Mouse (Mus musculus): ENCODE measurements at regions not wholly inside any gene's neighbourhood (a gene's known extent, or its start where the extent isn't known, plus 50 kb on each side); places are given as distances from the start of the nearest gene placed in this dataset.

GRCm38 (mm10) chr10:108016552-108016951 is 104.6 kb upstream of the Otogl start:
- no peak overlapping the region for H3K4me3 ChIP-seq (ENCODE audit: low read depth, low read length)
- no peaks in the 10 kb centered on the region for H3K27me3 ChIP-seq (ENCODE audit: control insufficient read depth, insufficient read depth, low read length)
- H3K27ac ChIP-seq (ENCODE audit: low read depth, low read length), result no peak overlapping the region
- ATAC-seq (ENCODE audit: insufficient read depth, low FRiP score, low TSS enrichment) (no peak), DNase-seq (ENCODE audit: low spot score) (no peak)
- H3K36me3 ChIP-seq (ENCODE audit: control insufficient read depth, insufficient read depth, low read length), result no peaks in the 10 kb centered on the region
- H3K9me3 ChIP-seq (ENCODE audit: control insufficient read depth, low read length), result no peaks in the 10 kb centered on the region
- H3K9ac ChIP-seq (ENCODE audit: low read length), result no peak overlapping the region
- no peaks in the 10 kb centered on the region for H3K4me1 ChIP-seq (ENCODE audit: control insufficient read depth, insufficient read depth, low read length)
- H3K4me2 ChIP-seq (ENCODE audit: low read depth), result no peak overlapping the region
- 91% methylated on average over 1 of the region's 1 CpGs for WGBS

- DNase-seq (ENCODE audit: low spot score) (no peak), ATAC-seq (ENCODE audit: insufficient read depth, low FRiP score, low TSS enrichment) (no peak)
- no peak overlapping the region for H3K4me2 ChIP-seq (ENCODE audit: low read depth)
- H3K4me3 ChIP-seq (ENCODE audit: low read depth, low read length), result no peak overlapping the region
- H3K9me3 ChIP-seq (ENCODE audit: control insufficient read depth, low read length), result no peaks in the 10 kb centered on the region
- no peaks in the 10 kb centered on the region for H3K4me1 ChIP-seq (ENCODE audit: control insufficient read depth, insufficient read depth, low read length)
- no peaks in the 10 kb centered on the region for H3K36me3 ChIP-seq (ENCODE audit: control insufficient read depth, insufficient read depth, low read length)
- no peaks in the 10 kb centered on the region for H3K27me3 ChIP-seq (ENCODE audit: control insufficient read depth, insufficient read depth, low read length)
- 81% methylated on average over 2 of the region's 2 CpGs for WGBS
- no peak overlapping the region for H3K27ac ChIP-seq (ENCODE audit: low read depth, low read length)
- no peak overlapping the region for H3K9ac ChIP-seq (ENCODE audit: low read length)
Measured at GRCm38 (mm10) chr10:107994836-107995585, 83.1 kb upstream of the Otogl start.

DNA sequence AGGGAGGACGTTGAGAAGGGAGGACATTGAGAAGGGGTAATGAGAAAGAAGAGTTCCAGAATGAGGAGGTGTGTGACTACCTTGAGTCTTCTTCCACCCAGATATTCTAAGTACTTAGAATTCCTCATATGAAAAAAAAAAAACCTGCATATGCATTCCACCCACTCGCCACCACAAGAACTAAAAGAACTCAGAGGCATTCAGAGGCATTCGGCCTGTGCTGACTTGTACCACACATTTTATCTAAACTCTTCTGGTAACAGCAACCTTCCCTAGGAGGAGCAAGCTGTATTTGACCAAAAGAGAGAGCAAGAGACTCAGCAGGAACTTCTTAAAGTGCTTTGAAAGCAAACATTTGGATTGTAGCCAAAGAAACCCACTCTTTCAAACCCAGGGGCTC is 80.7 kb upstream of the Otogl start:
- DNase-seq (ENCODE audit: low spot score) (no peak), ATAC-seq (ENCODE audit: insufficient read depth, low FRiP score, low TSS enrichment) (no peak)
- H3K27ac ChIP-seq (ENCODE audit: low read depth, low read length), result no peak overlapping the region
- no peak overlapping the region for H3K4me2 ChIP-seq (ENCODE audit: low read depth)
- H3K9ac ChIP-seq (ENCODE audit: low read length), result no peak overlapping the region
- H3K36me3 ChIP-seq (ENCODE audit: control insufficient read depth, insufficient read depth, low read length), result no peaks in the 10 kb centered on the region
- 95% methylated on average over 3 of the region's 3 CpGs for WGBS
- no peaks in the 10 kb centered on the region for H3K4me1 ChIP-seq (ENCODE audit: control insufficient read depth, insufficient read depth, low read length)
- H3K9me3 ChIP-seq (ENCODE audit: control insufficient read depth, low read length), result no peaks in the 10 kb centered on the region
- no peak overlapping the region for H3K4me3 ChIP-seq (ENCODE audit: low read depth, low read length)
- no peaks in the 10 kb centered on the region for H3K27me3 ChIP-seq (ENCODE audit: control insufficient read depth, insufficient read depth, low read length)

- Histone ChIP-seq H3K27ac (ENCODE audit: low read depth, low read length) (no peak overlapping the region), H3K4me3 (ENCODE audit: low read depth, low read length) (no peak overlapping the region), H3K4me2 (ENCODE audit: low read depth) (no peak overlapping the region), H3K9ac (ENCODE audit: low read length) (no peak overlapping the region), H3K9me3 (ENCODE audit: control insufficient read depth, low read length) (no peaks in the 10 kb centered on the region), H3K36me3 (ENCODE audit: control insufficient read depth, insufficient read depth, low read length) (no peaks in the 10 kb centered on the region), H3K27me3 (ENCODE audit: control insufficient read depth, insufficient read depth, low read length) (no peaks in the 10 kb centered on the region), H3K4me1 (ENCODE audit: control insufficient read depth, insufficient read depth, low read length) (no peaks in the 10 kb centered on the region)
- 88% methylated on average over 3 of the region's 3 CpGs for WGBS
- no peak for ATAC-seq (ENCODE audit: insufficient read depth, low FRiP score, low TSS enrichment)
- DNase-seq (ENCODE audit: low spot score), result no peak
Measured at GRCm38 (mm10) chr10:107990557-107990956, 78.6 kb upstream of the Otogl start.

- Histone ChIP-seq H3K27ac (ENCODE audit: low read depth, low read length) (no peak overlapping the region), H3K4me2 (ENCODE audit: low read depth) (no peak overlapping the region), H3K9ac (ENCODE audit: low read length) (no peak overlapping the region), H3K36me3 (ENCODE audit: control insufficient read depth, insufficient read depth, low read length) (no peaks in the 10 kb centered on the region), H3K4me3 (ENCODE audit: low read depth, low read length) (no peak overlapping the region), H3K9me3 (ENCODE audit: control insufficient read depth, low read length) (no peaks in the 10 kb centered on the region), H3K4me1 (ENCODE audit: control insufficient read depth, insufficient read depth, low read length) (no peaks in the 10 kb centered on the region), H3K27me3 (ENCODE audit: control insufficient read depth, insufficient read depth, low read length) (no peaks in the 10 kb centered on the region)
- 84% methylated on average over 2 of the region's 2 CpGs for WGBS
- ATAC-seq (ENCODE audit: insufficient read depth, low FRiP score, low TSS enrichment) (no peak), DNase-seq (ENCODE audit: low spot score) (no peak)
Measured at GRCm38 (mm10) chr10:107989913-107990312, 78.0 kb upstream of the Otogl start.

DNA sequence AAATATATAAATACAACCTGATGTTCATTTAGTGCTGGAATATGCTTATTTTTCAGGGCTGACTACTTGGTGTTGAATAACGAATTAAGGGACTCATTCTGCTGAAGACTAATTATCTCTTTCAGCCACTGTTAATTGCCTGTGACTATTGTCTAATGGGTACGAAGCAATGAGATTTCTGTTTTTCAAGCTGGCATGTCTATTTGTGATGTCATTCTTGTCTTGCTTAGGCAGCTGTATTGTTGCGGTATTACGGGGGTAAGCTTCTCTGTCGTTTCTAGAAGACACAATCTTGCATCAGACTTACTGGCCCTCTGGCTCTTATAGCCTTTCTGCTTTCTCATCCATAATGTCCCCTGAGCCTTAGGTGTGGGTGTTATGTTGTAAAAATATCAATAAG is 70.7 kb upstream of the Otogl start:
- Histone ChIP-seq H3K4me3 (ENCODE audit: low read depth, low read length) (no peak overlapping the region), H3K27me3 (ENCODE audit: control insufficient read depth, insufficient read depth, low read length) (no peaks in the 10 kb centered on the region), H3K4me1 (ENCODE audit: control insufficient read depth, insufficient read depth, low read length) (no peaks in the 10 kb centered on the region), H3K27ac (ENCODE audit: low read depth, low read length) (no peak overlapping the region), H3K4me2 (ENCODE audit: low read depth) (no peak overlapping the region), H3K36me3 (ENCODE audit: control insufficient read depth, insufficient read depth, low read length) (no peaks in the 10 kb centered on the region), H3K9me3 (ENCODE audit: control insufficient read depth, low read length) (no peaks in the 10 kb centered on the region), H3K9ac (ENCODE audit: low read length) (no peak overlapping the region)
- DNase-seq (ENCODE audit: low spot score) (no peak), ATAC-seq (ENCODE audit: insufficient read depth, low FRiP score, low TSS enrichment) (no peak)
- WGBS, result 88% methylated on average over 5 of the region's 5 CpGs

DNA sequence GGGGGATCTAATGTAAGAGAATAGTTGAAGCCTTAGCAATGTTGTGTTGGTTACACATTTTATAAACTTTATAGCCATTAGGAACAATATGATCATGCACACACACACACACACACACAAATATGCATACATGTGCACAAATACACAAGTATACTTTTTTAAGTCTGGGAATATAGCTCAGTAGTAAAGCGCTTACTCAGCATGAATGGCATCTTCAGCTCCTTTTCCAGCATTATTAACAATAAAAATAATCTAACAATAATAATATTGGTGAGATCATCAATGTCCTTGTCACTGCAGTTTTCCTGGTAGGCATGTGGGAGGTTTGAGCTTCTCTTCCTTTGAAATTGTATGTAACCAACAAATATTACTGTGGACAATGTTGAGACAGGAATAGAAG is 70.1 kb upstream of the Otogl start:
- Histone ChIP-seq H3K27ac (ENCODE audit: low read depth, low read length) (no peak overlapping the region), H3K27me3 (ENCODE audit: control insufficient read depth, insufficient read depth, low read length) (no peaks in the 10 kb centered on the region), H3K9me3 (ENCODE audit: control insufficient read depth, low read length) (no peaks in the 10 kb centered on the region), H3K4me3 (ENCODE audit: low read depth, low read length) (no peak overlapping the region), H3K9ac (ENCODE audit: low read length) (no peak overlapping the region), H3K4me1 (ENCODE audit: control insufficient read depth, insufficient read depth, low read length) (no peaks in the 10 kb centered on the region), H3K36me3 (ENCODE audit: control insufficient read depth, insufficient read depth, low read length) (no peaks in the 10 kb centered on the region), H3K4me2 (ENCODE audit: low read depth) (no peak overlapping the region)
- WGBS, result 97% methylated on average over 1 of the region's 1 CpGs
- ATAC-seq (ENCODE audit: insufficient read depth, low FRiP score, low TSS enrichment), result no peak
- DNase-seq (ENCODE audit: low spot score), result no peak

- Histone ChIP-seq H3K4me2 (ENCODE audit: low read depth) (no peak overlapping the region), H3K27me3 (ENCODE audit: control insufficient read depth, insufficient read depth, low read length) (no peaks in the 10 kb centered on the region), H3K27ac (ENCODE audit: low read depth, low read length) (no peak overlapping the region), H3K9ac (ENCODE audit: low read length) (no peak overlapping the region), H3K4me3 (ENCODE audit: low read depth, low read length) (no peak overlapping the region), H3K36me3 (ENCODE audit: control insufficient read depth, insufficient read depth, low read length) (no peaks in the 10 kb centered on the region), H3K4me1 (ENCODE audit: control insufficient read depth, insufficient read depth, low read length) (peaks cover 3% of the 10 kb centered on the region; the same call in 1 of the 2 replicates), H3K9me3 (ENCODE audit: control insufficient read depth, low read length) (no peaks in the 10 kb centered on the region)
- ATAC-seq (ENCODE audit: insufficient read depth, low FRiP score, low TSS enrichment) (no peak), DNase-seq (ENCODE audit: low spot score) (no peak)
- 96% methylated on average over 3 of the region's 3 CpGs for WGBS
Measured at GRCm38 (mm10) chr10:107976392-107976965, 64.5 kb upstream of the Otogl start.

- Histone ChIP-seq H3K4me2 (ENCODE audit: low read depth) (no peak overlapping the region), H3K4me1 (ENCODE audit: control insufficient read depth, insufficient read depth, low read length) (peaks cover 5% of the 10 kb centered on the region; the same call in 1 of the 2 replicates), H3K27ac (ENCODE audit: low read depth, low read length) (no peak overlapping the region), H3K9ac (ENCODE audit: low read length) (no peak overlapping the region), H3K27me3 (ENCODE audit: control insufficient read depth, insufficient read depth, low read length) (no peaks in the 10 kb centered on the region), H3K9me3 (ENCODE audit: control insufficient read depth, low read length) (no peaks in the 10 kb centered on the region), H3K36me3 (ENCODE audit: control insufficient read depth, insufficient read depth, low read length) (no peaks in the 10 kb centered on the region), H3K4me3 (ENCODE audit: low read depth, low read length) (no peak overlapping the region)
- no peak for DNase-seq (ENCODE audit: low spot score)
- no peak for ATAC-seq (ENCODE audit: insufficient read depth, low FRiP score, low TSS enrichment)
Measured at GRCm38 (mm10) chr10:107971748-107972147, 59.8 kb upstream of the Otogl start.
